Mouse (Mus musculus): ENCODE data around the gene Kmt2b.

DNA sequence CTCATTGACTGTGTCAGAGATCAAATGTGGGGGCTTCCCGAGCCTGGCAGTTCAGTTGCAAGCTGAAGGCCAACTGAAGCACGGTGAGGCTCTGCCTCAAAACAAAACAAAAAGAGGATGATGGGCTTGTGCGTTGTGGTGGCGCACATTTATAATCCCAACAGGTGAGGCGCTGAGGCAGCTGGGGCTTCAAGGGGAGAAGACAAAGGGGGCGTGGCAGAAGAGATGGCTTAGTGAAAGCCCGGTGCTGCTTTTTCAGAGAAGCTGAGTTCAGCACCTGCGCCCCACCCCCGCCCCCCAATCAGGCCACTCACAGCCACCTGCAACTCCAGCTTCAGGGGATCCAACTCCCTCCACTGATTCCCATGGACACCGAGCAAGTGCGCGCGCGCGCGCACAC lies 19.9 kb upstream of the Kmt2b start:
- TF ChIP-seq CTCF (IDR thresholded peaks at IDR 0.05; ENCODE audit: low read depth) (no peak), EP300 (IDR thresholded peaks at IDR 0.05; ENCODE audit: low read depth) (no peak)
